Mouse (Mus musculus) retina, embryonic 14.5 days (tissue): ENCODE data around the gene Ptgdr2.
A peak's percentile ranks its signal among the peaks of the same experiment; 100 is the strongest.

Source experiments
- DNase-seq: peaks from one replicate; pipeline ENCODE4 v3.0.0-alpha.2; 2015; ENCODE audit warnings: low spot score

Gene Ptgdr2

DNA sequence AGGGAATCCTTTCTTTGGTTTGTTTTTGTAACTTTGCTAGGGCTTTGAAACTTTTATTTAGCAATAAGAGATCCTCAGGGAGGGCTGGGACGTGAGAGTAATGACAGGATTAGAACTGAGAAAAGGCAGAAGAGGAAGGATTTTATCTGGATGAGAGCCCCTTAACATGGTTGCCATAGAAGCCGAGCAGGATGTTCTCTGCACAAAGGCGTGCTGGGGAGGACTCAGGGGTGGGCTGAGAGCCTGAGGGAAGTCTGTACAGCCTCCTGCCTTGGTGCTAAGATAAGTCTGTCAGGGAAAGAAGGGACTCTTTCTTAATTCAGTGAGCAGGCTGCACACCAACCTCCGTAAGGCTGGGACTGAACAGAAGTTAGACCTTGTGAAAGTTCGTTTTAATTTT, 1.9 kb upstream of the Ptgdr2 start:
- no peak for DNase-seq

DNA sequence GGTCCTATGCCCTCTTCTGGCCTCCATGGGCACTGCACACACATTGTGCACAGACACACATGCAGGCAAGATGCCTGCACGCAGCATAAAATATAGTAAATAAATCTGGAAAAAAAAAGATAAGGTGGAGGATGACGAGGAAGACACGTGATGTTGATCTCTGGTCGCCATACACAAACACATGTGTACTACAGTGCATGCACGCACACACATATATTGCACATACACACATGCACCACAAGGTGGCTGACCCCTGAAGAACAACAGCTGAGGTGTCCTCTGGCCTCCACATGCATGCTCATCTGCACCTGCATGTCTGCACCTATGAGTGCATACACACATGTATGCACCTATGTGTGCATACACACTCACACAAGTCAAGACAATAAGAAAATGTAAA, 883 bp upstream of the Ptgdr2 start:
- no peak for DNase-seq

DNA sequence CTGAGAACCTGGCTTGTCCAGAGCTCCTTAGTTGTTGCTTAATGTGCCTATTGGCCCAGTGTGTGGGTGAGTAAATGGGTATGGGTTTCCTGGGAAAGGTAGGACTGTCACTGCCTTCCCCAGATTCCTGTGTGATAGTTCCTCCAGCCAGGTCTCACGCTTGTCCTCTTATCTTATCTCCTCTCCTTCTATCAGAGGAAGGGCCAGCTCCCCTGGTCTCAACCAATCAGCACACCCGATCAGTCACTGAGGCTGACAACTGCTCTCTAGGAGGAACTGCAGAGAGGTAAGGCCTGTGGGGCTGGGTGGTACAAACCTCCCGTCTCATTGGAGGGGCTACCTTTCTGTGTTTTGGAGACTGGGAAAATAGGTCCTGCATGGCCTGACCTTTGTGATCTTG, 1.8 kb downstream of the Ptgdr2 start:
- DNase-seq, result no peak

DNA sequence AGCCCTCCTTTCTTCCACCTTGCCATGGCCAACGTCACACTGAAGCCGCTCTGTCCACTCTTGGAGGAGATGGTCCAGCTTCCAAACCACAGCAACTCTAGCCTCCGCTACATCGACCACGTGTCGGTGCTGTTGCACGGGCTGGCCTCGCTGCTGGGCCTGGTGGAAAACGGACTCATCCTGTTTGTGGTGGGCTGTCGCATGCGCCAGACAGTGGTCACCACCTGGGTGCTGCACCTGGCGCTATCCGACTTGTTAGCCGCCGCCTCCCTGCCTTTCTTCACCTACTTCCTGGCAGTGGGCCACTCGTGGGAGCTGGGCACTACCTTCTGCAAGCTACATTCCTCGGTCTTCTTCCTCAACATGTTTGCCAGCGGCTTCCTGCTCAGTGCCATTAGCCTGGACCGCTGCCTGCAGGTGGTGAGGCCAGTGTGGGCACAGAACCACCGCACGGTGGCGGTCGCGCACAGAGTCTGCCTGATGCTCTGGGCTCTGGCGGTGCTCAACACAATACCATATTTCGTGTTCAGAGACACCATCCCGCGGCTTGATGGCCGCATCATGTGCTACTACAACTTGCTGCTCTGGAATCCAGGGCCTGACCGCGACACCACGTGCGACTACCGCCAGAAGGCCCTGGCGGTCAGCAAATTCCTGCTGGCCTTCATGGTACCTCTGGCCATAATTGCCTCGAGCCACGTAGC, 3.3 kb downstream of the Ptgdr2 start:
- DNase-seq, result peak; percentile 93

DNA sequence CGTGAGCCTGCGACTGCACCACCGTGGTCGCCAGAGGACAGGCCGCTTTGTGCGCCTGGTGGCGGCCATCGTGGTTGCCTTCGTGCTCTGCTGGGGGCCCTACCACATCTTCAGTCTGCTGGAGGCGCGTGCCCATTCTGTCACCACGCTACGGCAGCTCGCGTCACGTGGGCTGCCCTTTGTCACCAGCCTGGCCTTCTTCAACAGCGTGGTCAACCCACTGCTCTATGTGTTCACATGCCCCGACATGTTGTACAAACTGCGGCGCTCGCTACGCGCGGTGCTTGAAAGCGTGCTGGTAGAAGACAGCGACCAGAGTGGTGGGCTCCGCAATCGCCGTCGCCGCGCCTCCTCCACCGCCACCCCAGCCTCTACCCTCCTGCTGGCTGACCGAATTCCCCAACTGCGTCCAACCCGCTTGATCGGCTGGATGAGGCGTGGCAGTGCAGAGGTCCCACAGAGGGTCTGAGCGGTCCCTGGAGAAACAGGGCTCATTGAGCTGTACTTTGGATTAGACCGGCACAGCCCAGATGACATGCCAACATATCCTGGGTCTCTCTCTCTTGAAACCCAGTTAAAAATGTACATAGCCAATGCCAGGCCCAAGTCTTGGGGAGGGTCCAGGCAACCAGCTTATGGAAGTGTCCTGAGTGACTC, 4.0 kb downstream of the Ptgdr2 start:
- peak; percentile 72 for DNase-seq

DNA sequence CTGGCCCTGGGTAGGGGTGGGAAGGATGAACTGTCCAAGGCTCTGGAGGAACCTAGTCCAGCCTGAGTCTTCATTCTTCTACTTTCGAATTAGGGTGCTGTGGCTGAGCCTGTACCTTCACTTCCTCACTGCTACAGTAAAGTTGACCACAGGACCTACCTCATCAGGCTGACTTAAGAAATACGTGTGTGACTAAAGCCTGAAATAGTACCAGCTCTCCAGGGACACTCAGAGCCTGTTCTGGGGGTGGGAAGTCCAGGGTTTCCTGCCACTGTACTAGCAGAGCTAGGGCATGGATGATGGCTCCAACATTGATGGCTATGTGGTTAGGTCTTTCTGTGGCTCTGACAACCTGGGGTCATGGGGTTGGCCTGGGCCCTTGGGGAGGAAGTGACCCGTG, 7.0 kb downstream of the Ptgdr2 start:
- DNase-seq, result no peak

DNA sequence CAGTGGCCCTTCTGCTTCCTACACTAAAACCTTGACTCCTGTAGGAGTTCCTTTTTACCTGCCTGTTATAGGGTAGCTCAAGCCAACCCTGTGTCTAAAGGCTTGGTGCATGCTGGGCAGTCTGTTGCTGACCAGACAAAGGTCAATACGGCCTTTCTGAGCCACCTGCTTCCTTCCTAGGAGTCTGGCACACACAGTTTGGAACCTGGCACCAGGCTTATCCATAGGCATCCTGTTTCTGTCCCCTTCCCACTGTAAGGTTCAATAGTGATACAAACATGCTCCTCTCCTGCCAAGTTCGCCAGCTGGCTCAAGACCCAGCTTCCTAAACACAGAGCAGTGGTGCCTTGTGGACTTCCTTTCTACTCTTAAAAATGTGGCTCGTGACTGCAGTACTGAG, 9.5 kb downstream of the Ptgdr2 start:
- no peak for DNase-seq

DNA sequence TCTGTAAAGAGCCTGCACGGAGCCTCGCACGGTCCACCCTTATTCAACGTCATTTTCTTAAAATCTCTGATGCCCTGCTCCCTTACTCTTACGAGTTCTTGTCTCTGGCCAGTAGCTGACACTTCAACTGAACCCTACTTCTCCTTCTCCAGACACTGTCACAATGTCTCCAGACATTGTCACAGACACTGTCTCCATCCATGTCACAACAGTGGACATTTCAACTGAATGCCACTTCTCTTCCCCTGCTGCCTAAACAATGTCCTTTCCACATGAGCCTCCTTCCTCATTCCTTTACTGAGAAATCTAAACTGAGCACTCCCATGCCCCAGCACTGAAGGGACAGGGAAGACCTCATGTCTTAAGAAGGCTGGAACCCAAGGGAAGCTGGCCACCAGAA, 10.3 kb downstream of the Ptgdr2 start:
- no peak for DNase-seq

DNA sequence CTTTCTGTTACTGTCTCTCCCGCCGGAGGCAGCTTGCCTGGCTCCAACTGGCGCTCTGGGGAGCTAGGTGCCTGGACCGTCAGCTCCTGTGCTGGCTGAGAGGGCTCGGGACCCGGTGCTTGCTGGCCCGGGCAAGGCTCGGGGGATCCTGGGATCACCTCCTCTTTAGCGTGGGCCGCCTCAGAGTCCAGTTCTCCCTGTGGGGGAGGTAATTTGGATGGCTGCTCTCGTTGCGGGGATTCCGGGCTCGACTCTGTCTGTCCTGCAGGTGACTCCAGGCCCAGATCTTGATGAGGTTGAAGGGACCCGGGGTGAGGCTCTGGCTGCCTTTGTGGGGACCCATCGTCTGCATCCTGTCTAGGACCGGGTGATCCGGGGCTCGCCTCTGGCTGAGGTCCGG, 11.5 kb downstream of the Ptgdr2 start:
- DNase-seq, result no peak

DNA sequence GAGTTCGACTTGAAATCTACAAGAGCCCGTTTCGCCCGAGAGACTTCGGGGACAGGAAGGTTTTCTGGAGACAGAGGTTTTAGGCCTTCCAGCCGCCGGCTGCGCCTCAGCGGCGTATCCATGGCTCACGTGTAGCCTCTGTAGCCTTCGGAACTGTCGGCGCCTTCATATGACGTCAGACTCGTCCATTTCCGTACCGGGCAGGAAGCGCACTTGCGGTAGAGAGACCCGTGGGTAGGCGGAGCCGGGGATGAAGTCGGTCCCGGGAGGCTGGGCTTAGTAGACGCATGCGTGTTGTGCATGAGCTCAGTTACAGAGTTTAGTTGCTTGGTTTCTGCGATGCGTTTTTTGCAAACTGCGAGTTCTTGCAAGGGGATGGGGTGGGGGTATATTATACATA, 12.2 kb downstream of the Ptgdr2 start, which contains the start of gene Ccdc86:
Gene Ccdc86, minus strand, starts transcription at position 155 of the 400 bp plus-strand sequence.
- peak; percentile 99 for DNase-seq

DNA sequence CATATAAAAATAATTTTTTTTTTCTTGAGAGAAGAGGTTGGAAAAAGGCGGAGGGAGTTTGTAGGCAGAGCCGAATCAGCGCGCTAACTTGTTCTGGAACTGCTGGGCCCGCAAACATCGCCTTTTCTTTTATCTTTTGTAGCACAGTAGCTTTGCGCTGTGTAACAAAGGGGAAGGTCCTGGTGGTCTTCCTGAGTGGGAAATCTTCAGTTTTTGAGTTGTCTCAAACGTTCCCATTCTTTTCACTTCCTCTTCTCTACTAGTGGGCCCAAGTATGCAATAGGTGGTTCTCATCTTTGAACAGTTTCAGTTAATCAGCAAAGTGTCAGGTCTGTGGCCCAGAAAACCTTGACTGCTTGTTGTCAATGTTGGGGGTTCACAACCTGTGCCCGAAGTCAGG, 12.6 kb downstream of the Ptgdr2 start:
- DNase-seq, result no peak

DNA sequence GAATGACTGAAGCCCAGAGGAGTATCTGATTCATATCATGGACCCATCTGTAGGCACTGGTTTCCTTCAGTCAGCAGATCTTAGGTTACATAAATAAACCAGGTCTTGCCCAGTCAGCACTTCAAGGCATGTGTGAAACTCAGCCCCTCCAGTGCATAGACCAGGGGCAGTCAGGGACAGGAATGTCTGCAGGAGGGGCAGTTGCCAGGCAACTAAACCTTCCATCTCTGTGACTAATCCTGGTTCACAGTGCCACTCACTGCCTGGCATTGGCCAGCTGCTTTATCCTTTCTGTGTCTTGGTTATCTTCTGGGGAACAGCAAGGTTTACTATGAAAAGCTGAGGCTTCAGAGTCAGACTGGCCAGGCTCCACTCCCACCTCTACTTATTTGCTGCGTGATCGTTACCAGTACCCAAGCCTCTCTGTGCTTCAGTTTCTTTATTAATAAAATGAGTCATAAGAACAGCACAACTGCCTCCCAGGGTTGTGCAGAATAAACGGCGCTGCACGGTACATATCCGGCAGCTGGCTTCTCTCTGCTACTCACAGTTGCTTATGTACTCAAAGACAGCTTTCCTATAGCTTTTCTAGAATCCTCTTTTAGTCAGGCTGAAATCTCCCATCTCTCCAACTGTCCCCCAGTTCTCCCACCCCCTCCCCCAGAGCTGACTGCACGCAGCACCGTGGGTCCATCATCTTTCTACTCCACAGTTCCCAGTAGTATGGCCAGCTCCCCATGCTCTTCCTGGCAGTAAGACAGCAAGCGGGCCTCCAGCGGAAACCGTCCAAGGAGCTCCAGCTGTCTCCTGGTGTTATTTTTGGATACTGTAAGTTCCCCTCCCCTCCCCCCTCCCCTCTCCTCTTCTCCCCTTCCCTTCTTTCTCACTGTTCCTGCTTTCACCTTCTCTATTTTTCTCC, 15.3 kb downstream of the Ptgdr2 start:
- DNase-seq, result no peak

DNA sequence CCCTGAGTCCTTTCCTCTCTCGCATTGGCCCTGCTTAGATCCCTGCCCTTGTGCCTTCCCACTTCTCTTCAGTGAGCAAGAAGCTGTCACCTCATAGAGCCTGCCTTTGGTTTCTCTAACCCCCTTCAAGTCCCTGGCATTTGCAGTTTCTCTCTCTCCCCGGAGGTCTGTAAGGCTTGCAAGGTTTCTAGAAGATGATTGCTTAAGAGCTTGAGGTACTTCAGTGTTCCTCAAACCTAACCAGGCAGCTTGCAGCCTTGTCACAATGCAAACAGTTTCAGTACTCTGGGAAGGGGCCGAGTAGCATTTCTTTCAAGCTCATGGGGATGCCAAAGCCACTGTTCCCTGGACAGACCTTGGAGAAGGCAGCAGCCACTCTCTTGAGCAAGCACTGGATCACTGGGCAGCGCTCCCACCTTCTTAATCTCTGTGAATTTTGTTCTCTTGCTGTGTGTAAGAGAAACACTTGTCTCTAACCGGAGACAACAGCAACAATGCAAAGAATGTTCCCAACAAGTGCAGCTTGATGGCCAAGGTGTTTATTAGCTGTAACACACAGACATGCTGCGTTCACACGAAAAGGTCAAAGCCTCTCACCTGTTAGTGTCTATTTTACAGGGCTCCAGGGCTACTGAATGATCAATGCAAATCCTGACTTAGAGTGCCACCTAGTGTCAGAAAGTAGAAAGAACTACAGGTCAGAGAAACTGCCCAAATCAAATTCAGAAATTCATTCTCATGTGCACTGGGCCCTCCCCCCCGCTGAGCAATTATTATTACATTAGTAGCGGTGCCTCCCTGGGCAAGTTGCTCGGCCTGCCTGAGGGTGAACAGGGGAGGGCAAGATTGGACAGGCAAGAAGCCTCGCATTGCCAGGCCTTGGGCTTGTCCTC, 22.4 kb downstream of the Ptgdr2 start:
- peak; percentile 92 for DNase-seq

DNA sequence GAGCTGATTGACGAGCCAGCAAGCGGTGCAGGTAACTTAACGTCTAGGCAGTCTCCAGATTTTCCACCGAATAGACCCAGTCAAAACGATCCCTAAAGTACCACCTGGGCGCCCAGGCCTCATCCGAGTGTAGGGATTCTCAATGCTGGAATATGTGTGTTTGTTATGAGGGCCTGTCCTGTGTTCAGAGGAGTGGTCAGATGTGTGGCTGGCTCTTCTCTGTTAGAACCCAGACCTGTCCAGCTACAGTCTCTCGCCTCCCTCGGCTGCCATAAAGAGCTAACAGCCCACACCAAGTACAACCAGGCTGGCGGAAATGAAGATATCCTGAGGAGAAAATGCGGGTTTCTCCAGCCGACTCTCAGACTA, 23.0 kb downstream of the Ptgdr2 start:
- no peak for DNase-seq

DNA sequence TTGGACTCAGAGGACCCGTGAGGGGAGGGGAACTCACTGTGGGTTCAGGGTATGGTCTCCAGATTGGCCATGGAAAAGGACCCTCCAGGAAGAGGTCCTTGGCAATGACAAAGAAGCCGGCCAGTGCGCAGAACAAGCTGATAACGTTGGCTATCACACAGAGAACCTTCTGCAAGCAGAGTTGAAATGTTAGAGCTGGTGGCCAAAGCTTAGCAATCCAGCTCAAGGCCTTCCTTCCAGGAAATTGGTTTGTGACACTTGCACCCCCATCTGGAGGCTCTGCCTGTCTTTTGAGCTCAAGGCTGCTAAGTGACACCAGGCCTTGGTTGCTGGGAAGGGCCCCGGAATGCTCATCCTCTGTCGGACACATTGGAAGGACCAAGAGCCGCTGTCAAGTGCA, 28.8 kb downstream of the Ptgdr2 start:
- no peak for DNase-seq

DNA sequence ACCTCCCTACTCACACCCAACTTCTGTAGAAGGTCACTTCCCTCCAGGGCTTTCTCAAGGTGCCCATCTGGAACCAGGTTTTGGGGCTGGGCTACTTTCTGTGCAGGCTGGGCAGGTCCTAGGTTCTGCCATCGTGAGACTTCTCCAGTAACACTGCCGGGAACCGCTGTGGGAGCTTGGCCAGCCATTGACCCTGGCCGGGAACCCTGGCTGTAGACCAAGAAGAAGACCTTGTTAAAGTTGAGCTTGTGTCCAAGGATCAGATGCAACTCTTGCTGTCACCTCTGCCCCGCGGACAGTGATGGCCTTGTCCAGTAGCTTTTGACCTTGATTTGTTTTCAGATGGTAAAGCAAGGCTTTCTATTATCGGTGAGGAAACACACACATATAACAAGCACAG, 31.6 kb downstream of the Ptgdr2 start:
- DNase-seq, result no peak

DNA sequence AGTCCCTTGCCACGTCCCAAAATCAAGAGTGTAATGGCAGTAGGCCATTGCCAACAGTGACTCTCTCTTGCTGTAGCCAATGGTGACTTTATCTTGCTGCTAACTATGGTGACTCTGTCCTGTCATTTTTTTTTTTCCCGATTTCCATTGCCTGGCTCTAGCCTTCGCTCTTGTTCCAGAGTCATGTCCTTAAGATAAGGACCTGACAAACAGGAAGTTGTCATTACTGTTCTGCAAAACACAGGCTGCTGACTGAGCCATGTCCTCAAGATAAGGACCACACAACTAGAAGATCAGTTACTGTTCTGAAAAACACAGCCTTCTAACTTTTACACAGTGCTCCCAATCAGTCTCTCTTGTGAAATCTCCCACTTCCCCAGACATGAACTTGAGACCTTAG, 33.5 kb downstream of the Ptgdr2 start:
- DNase-seq, result no peak

DNA sequence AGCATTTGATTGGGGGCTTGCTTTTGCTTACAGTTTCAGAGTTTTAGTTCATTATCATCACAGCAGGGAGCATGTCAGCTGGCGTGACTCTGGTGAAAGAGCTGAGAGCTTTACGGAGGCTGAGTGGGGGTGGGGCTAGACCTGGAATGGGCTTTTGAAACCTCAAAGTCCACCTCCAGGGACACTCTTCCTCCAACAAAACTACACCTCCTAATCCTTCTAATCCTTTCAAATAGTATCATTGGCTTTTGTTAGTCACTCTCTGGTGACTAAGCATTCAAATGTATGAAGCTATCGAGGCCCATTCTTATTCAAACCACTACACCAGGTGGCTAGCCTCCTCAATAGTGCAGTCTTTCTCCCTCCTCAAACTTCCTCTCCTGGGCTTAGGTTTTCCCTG, 35.7 kb downstream of the Ptgdr2 start:
- DNase-seq, result no peak

DNA sequence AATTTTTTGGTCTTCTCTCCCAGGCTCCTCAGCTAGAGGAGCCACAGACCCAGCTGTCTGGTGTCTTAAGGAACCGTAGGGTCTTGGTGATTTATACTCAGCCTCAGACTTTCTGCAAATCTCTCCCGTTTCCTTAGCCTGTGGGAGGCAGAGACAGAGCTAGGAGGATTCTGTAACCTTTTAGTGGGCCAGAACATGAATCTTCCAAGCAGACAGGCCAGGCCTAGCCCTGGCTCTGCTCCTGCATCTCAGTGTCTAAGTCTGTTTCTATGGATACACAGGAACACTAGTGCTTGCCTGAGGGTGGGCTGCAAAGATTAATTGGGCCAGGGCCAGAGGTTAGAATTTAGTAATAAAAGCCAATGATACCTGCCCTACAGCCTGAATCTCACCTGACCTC, 36.2 kb downstream of the Ptgdr2 start:
- DNase-seq, result no peak

DNA sequence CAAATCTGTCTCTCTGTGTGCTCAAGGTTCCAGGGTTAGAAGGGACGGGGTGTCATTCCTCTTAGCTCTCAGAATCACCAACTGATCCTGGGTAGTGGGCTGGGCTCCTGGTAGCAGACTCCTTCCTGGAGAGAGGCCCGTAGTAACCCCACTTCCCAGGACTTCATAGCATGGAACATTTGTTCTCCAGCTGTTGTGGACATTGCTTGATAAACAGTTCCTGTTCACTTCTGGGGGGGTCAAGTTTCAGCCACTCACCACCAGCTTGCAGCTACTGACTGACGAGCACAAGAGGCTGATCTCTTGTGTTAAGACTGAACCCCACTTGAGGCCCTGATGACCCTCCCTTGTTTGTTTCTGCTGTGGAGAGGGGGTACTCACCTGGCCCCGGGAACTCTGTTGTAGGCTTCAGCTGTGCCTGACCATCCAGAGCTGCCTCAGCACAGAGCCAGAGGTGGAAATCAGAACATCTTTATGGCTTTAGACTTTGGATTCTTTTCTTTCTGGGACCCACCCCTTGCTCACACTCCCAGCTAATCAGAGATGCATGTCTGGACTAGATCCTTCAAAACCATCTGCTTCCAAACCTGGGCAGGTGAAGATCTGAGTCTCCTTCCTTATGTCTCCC, 37.4 kb downstream of the Ptgdr2 start, which contains the start of gene Ms4a10:
Gene Ms4a10, minus strand, starts transcription at position 433 of the 628 bp plus-strand sequence.
- DNase-seq, result no peak

DNA sequence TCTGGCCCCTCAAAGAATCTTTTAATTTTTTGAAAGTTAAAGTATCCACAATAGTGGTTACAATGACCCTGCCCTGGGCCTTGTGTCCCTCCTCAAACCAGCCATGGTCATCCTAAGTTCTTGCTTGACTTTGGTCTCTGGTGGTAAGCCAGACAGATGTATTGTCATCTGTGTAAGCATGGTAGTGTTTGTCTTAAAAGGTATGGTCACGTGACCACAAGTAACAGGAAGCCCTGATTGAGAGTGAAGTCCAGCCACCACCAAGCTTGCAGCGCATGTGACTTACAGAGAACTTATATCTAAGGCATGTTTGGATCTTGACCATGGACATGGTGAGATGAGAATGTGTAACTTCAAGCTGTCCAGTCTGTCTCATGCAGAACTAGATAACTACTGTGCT, 38.2 kb downstream of the Ptgdr2 start:
- DNase-seq, result no peak
